Mouse (Mus musculus) heart, postnatal 10 days (tissue): ENCODE data around the gene Fbxo5. TPM values are rescaled to one million over a fixed set of nuclear protein-coding genes. Genes with fewer than 3 reads are reported as not detected.

ENCODE experiments used
- DNase-seq, 2 experiments: peaks; one replicate each; pipeline ENCODE4 v3.0.0; 2021
- intact Hi-C: fragments of 180-260 bp; cut with DNase I; formaldehyde crosslinking; loops from one replicate; pipeline ENCODE4 v1.15.1; 2025
- total RNA-seq, 2 experiments: library from RNA; stranded (reverse); gene quantifications; 2 replicates each; pipeline ENCODE4 v1.2.3; 2021

Gene Fbxo5
- total RNA-seq, 2 experiments from 2014 or later: 6.1 to 7.0 TPM

DNA sequence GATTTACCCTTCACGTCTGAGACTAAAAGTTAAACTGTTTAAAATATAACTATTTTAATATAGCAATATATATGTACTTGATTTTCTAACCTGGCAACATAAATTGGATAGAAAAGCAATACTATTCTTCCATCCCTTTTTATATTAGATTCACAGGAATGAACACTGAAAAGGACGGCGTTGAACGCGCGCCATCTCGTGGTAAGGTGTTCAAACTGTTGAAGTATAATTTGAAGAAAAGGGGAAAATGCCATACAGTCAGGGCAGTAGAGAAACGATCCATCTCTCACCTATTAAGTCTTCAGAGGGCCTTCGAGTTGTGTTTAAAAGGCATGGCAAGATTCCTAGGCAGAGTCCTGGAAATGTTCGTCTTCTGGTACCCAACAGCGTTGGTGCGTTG, 14.7 kb downstream of the Fbxo5 start:
- DNase-seq: peak; percentile 39 to 65
- intact Hi-C loops: loop anchor here (1.0 to 10.0 kb wide), 2 partner anchors 190 to 476 kb away; no protein-coding TSS in a partner anchor

GRCm38 (mm10) chr10:5786923-5787322, 18.5 kb downstream of the Fbxo5 start:
- peak; percentile 29 to 35 for DNase-seq
- intact Hi-C loops: loop anchor here (2.0 to 5.0 kb wide), 3 partner anchors 150 to 305 kb away; no protein-coding TSS in a partner anchor

Other genes with a start within 250 kb of the Fbxo5 start
- gene Myct1, start 211.8 kb downstream of the Fbxo5 start, total RNA-seq: 10 to 100 TPM; 22.2 to 30.4 TPM
- under 1 TPM in 1 of 2 experiments, not detected in 1; 0.69 TPM for gene Vip, start 166.4 kb downstream of the Fbxo5 start, total RNA-seq
- 1 to 10 TPM; 7.2 to 8.2 TPM for gene Mtrf1l, start 18.3 kb upstream of the Fbxo5 start, total RNA-seq
- gene Rgs17, start 116.8 kb upstream of the Fbxo5 start, total RNA-seq: 1 to 10 TPM in 1 of 2 experiments, under 1 TPM in 1; 0.82 to 1.4 TPM